Mouse (Mus musculus): ENCODE results near the gene Atg13. TPM values are rescaled to one million over a fixed set of nuclear protein-coding genes. Genes with fewer than 3 reads are reported as not detected.

Atg13 gene
- polyA plus RNA-seq, 2 experiments = 30.8 to 32.4 TPM

GRCm38 (mm10) chr2:91642825-91643415, 67.5 kb downstream of the Atg13 start:
- no peak for DNase-seq (ENCODE audit: low spot score)
- Histone ChIP-seq H3K36me3 (ENCODE audit: control insufficient read depth, insufficient read depth, low read length) (peaks cover 52% of the 10 kb centered on the region), H3K27ac (replicated peaks; ENCODE audit: low read depth, low read length) (no peak overlapping the region), H3K27me3 (ENCODE audit: control insufficient read depth, insufficient read depth, low read length) (no peaks in the 10 kb centered on the region), H3K4me1 (ENCODE audit: control insufficient read depth, insufficient read depth, low read length) (no peaks in the 10 kb centered on the region), H3K9ac (ENCODE audit: low read depth, low read length, severe bottlenecking) (no peak overlapping the region), H3K4me3 (replicated peaks; ENCODE audit: low read length) (no peak overlapping the region), H3K4me2 (replicated peaks; ENCODE audit: low read depth, low read length, severe bottlenecking) (no peak overlapping the region), H3K9me3 (ENCODE audit: control insufficient read depth, low read length) (no peaks in the 10 kb centered on the region)
- 89% methylated on average over 2 of the region's 2 CpGs for WGBS
- no peak for ATAC-seq (ENCODE audit: low FRiP score, low read depth)
- TF ChIP-seq POLR2A (IDR thresholded peaks at IDR 0.05; ENCODE audit: borderline replicate concordance, extremely low read depth, insufficient read depth, insufficient read length) = no peak

GRCm38 (mm10) chr2:91638931-91639330, 71.4 kb downstream of the Atg13 start:
- no peak overlapping the region for H3K27ac ChIP-seq (replicated peaks; ENCODE audit: low read depth, low read length)
- no peak overlapping the region for H3K4me3 ChIP-seq (replicated peaks; ENCODE audit: low read length)
- TF ChIP-seq POLR2A (IDR thresholded peaks at IDR 0.05; ENCODE audit: borderline replicate concordance, extremely low read depth, insufficient read depth, insufficient read length) = no peak
- no peak for ATAC-seq (ENCODE audit: low FRiP score, low read depth)
- no peaks in the 10 kb centered on the region for H3K4me1 ChIP-seq (ENCODE audit: control insufficient read depth, insufficient read depth, low read length)
- no peaks in the 10 kb centered on the region for H3K9me3 ChIP-seq (ENCODE audit: control insufficient read depth, low read length)
- H3K36me3 ChIP-seq (ENCODE audit: control insufficient read depth, insufficient read depth, low read length) = peaks cover 13% of the 10 kb centered on the region
- no peaks in the 10 kb centered on the region for H3K27me3 ChIP-seq (ENCODE audit: control insufficient read depth, insufficient read depth, low read length)
- DNase-seq (ENCODE audit: low spot score) = no peak
- H3K9ac ChIP-seq (ENCODE audit: low read depth, low read length, severe bottlenecking) = no peak overlapping the region
- no peak overlapping the region for H3K4me2 ChIP-seq (replicated peaks; ENCODE audit: low read depth, low read length, severe bottlenecking)
- WGBS = 70% methylated on average over 6 of the region's 6 CpGs

GRCm38 (mm10) chr2:91636727-91637338, 73.5 kb downstream of the Atg13 start:
- ATAC-seq (ENCODE audit: low FRiP score, low read depth) = no peak

GRCm38 (mm10) chr2:91636229-91636628, 74.1 kb downstream of the Atg13 start, which contains the start of gene F2:
Gene F2, minus strand, starts transcription at chr2:91636414.
- ATAC-seq (ENCODE audit: low FRiP score, low read depth) = no peak
- Histone ChIP-seq H3K36me3 (ENCODE audit: control insufficient read depth, insufficient read depth, low read length) (no peaks in the 10 kb centered on the region), H3K4me1 (ENCODE audit: control insufficient read depth, insufficient read depth, low read length) (no peaks in the 10 kb centered on the region), H3K9me3 (ENCODE audit: control insufficient read depth, low read length) (no peaks in the 10 kb centered on the region), H3K27me3 (ENCODE audit: control insufficient read depth, insufficient read depth, low read length) (no peaks in the 10 kb centered on the region), H3K4me2 (replicated peaks; ENCODE audit: low read depth, low read length, severe bottlenecking) (no peak within 1 kb of the TSS), H3K9ac (ENCODE audit: low read depth, low read length, severe bottlenecking) (no peak within 1 kb of the TSS), H3K27ac (replicated peaks; ENCODE audit: low read depth, low read length) (no peak within 1 kb of the TSS), H3K4me3 (replicated peaks; ENCODE audit: low read length) (no peak within 1 kb of the TSS)
- no peak for DNase-seq (ENCODE audit: low spot score)
- TF ChIP-seq POLR2A (IDR thresholded peaks at IDR 0.05; ENCODE audit: borderline replicate concordance, extremely low read depth, insufficient read depth, insufficient read length) = no peak
- 85% methylated on average over 8 of the region's 8 CpGs for WGBS

More at GRCm38 (mm10) chr2:91636727-91637338, 73.5 kb downstream of the Atg13 start:
- no peak overlapping the region for H3K27ac ChIP-seq (replicated peaks; ENCODE audit: low read depth, low read length)
- no peaks in the 10 kb centered on the region for H3K27me3 ChIP-seq (ENCODE audit: control insufficient read depth, insufficient read depth, low read length)
- 80% methylated on average over 5 of the region's 5 CpGs for WGBS
- H3K9ac ChIP-seq (ENCODE audit: low read depth, low read length, severe bottlenecking) = no peak overlapping the region
- no peak overlapping the region for H3K4me3 ChIP-seq (replicated peaks; ENCODE audit: low read length)
- no peaks in the 10 kb centered on the region for H3K9me3 ChIP-seq (ENCODE audit: control insufficient read depth, low read length)
- no peak for DNase-seq (ENCODE audit: low spot score)
- no peak overlapping the region for H3K4me2 ChIP-seq (replicated peaks; ENCODE audit: low read depth, low read length, severe bottlenecking)
- no peaks in the 10 kb centered on the region for H3K4me1 ChIP-seq (ENCODE audit: control insufficient read depth, insufficient read depth, low read length)
- H3K36me3 ChIP-seq (ENCODE audit: control insufficient read depth, insufficient read depth, low read length) = no peaks in the 10 kb centered on the region
- no peak for TF ChIP-seq POLR2A (IDR thresholded peaks at IDR 0.05; ENCODE audit: borderline replicate concordance, extremely low read depth, insufficient read depth, insufficient read length)

GRCm38 (mm10) chr2:91635486-91635885, 74.9 kb downstream of the Atg13 start:
- TF ChIP-seq POLR2A (IDR thresholded peaks at IDR 0.05; ENCODE audit: borderline replicate concordance, extremely low read depth, insufficient read depth, insufficient read length) = no peak
- WGBS = 87% methylated on average over 11 of the region's 11 CpGs
- Histone ChIP-seq H3K27ac (replicated peaks; ENCODE audit: low read depth, low read length) (no peak overlapping the region), H3K36me3 (ENCODE audit: control insufficient read depth, insufficient read depth, low read length) (no peaks in the 10 kb centered on the region), H3K4me1 (ENCODE audit: control insufficient read depth, insufficient read depth, low read length) (no peaks in the 10 kb centered on the region), H3K4me2 (replicated peaks; ENCODE audit: low read depth, low read length, severe bottlenecking) (no peak overlapping the region), H3K9ac (ENCODE audit: low read depth, low read length, severe bottlenecking) (no peak overlapping the region), H3K4me3 (replicated peaks; ENCODE audit: low read length) (no peak overlapping the region), H3K9me3 (ENCODE audit: control insufficient read depth, low read length) (no peaks in the 10 kb centered on the region), H3K27me3 (ENCODE audit: control insufficient read depth, insufficient read depth, low read length) (no peaks in the 10 kb centered on the region)
- no peak for DNase-seq (ENCODE audit: low spot score)
- ATAC-seq (ENCODE audit: low FRiP score, low read depth) = no peak
